Mouse (Mus musculus): ENCODE measurements around the gene Gcdh.

DNA sequence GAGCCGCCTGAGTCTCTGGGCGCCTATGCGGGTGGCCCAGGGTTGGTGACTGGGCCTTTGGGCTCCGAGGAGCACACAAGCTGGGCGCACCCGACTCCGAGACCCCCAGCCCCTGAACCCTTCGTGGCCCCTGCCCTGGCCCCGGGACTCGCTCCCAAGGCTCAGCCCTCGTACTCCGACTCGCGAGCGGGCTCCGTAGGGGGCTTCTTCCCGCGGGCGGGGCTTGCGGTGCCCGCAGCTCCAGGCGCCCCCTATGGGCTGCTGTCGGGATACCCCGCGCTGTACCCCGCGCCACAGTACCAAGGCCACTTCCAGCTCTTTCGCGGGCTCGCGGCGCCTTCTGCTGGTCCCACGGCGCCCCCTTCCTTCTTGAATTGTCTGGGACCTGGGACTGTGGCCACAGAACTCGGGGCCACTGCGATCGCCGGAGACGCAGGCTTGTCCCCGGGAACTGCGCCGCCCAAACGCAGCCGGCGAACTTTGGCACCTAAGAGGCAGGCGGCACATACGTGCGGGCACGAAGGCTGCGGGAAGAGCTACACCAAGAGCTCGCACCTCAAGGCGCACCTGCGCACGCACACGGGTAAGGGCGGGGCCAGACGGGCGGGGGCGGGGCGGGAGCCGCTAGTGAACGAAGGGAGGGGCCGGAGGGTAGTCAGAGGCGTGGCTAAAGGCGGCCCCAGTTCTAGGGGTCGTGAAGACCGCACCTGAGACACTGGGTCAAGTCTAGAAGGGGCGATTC, 9.4 kb upstream of the Gcdh start:
- TF ChIP-seq CTCF (IDR thresholded peaks at IDR 0.05; ENCODE audit: insufficient read depth, low read depth, low read length) (peak; percentile 94), POLR2A (IDR thresholded peaks at IDR 0.05; ENCODE audit: insufficient read depth, low read depth, low read length) (no peak)

Data from olfactory bulb, adult 2 months (tissue).